Mouse (Mus musculus) lung, postnatal 0 days (tissue): Measurements from ENCODE around the gene Alox5ap. TPM values are rescaled to one million over a fixed set of nuclear protein-coding genes. Genes with fewer than 3 reads are reported as not detected.

Source experiments
- ATAC-seq: fragments of 200-750 bp; cut with Nextera tagmentation; 2 replicates; pipeline ENCODE4 v1.8.0; 2017; ENCODE audit warnings: moderate library complexity
- DNase-seq: peaks from one replicate; pipeline ENCODE4 v3.0.0-alpha.2; 2016; ENCODE audit warnings: low spot score
- H3K27ac ChIP-seq: fragments of 300-500 bp; sonication (generic); 2 replicates; pipeline ENCODE4 v1.5.1; 2014; ENCODE audit warnings: antibody characterized with exemption, mild to moderate bottlenecking, low read length, mixed read lengths
- H3K27me3 ChIP-seq: fragments of 300-500 bp; sonication (generic); replicated peaks from 2 replicates; pipeline ENCODE4 v1.6.1; 2014; ENCODE audit warnings: low read length, mixed read lengths; ENCODE audit not compliant: insufficient read depth
- H3K36me3 ChIP-seq: fragments of 300-500 bp; sonication (generic); 2 replicates; pipeline ENCODE4 v1.6.1; 2014; ENCODE audit warnings: low read length, mixed read lengths; ENCODE audit not compliant: insufficient read depth
- H3K4me1 ChIP-seq: fragments of 300-500 bp; sonication (generic); 2 replicates; pipeline ENCODE4 v1.6.1; 2014; ENCODE audit warnings: antibody characterized with exemption, low read depth, low read length, mixed read lengths; ENCODE audit not compliant: insufficient read depth
- H3K4me2 ChIP-seq: fragments of 300-500 bp; sonication (generic); replicated peaks from 2 replicates; pipeline ENCODE4 v1.6.1; 2014; ENCODE audit warnings: low read depth, mild to moderate bottlenecking, low read length, moderate library complexity, mixed read lengths
- H3K4me3 ChIP-seq: fragments of 300-500 bp; sonication (generic); 2 replicates; pipeline ENCODE4 v1.5.1; 2014; ENCODE audit warnings: low read depth, low read length
- H3K9ac ChIP-seq: fragments of 300-500 bp; sonication (generic); replicated peaks from 2 replicates; pipeline ENCODE4 v1.6.1; 2014; ENCODE audit warnings: low read depth, mild to moderate bottlenecking
- H3K9me3 ChIP-seq: fragments of 300-500 bp; sonication (generic); 2 replicates; pipeline ENCODE4 v1.6.1; 2016; ENCODE audit warnings: low read length, mixed read lengths
- CTCF ChIP-seq: IDR thresholded peaks from 2 replicates; pipeline ENCODE4 v1.5.1; 2016; ENCODE audit warnings: antibody characterized with exemption, mild to moderate bottlenecking
- EP300 ChIP-seq: IDR thresholded peaks from 2 replicates; pipeline ENCODE4 v1.6.1; 2016; ENCODE audit warnings: antibody characterized with exemption, mild to moderate bottlenecking, control low read depth
- WGBS: fragments of 180-500 bp; shearing (Covaris S2); extraction: QIAGEN DNeasy Blood & Tissue Kit; methylation state at CpG from one replicate; pipeline ENCODE4 v1.1.7; 2014; 5-methylcytosine and 5-hydroxymethylcytosine counted together
- polyA plus RNA-seq: library from polyadenylated mRNA; unstranded; fragments of >200 nt; fragmentation: Nextera tagmentation; extraction: Ambion mirVana; gene quantifications from 2 replicates; pipeline ENCODE4 v1.2.1, GENCODE M21; 2015

Gene Alox5ap
- polyA plus RNA-seq, 1 experiment from 2014 or later: 76.9 TPM

DNA sequence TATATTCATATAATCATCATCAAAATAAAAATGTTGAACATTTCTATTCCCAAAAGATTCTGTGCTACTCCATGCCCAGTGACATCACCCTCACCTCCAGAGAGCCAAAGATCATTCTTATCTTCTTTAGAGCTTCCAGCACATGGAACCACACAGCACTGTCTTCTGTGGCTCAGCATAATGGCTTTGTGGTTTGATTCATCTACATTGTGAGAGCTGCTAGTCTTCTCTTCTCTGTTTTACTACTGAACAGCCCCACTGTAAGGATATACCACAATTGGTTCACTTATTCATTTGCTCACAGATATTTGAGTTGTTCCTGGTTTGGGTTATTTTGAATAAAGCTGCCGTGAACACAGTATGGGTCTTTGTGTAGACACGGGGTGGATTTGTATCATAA lies 9.0 kb upstream of the Alox5ap start:
- Histone ChIP-seq H3K9ac (no peak overlapping the region), H3K27ac (no peak overlapping the region), H3K36me3 (no peaks in the 10 kb centered on the region), H3K4me1 (no peaks in the 10 kb centered on the region), H3K27me3 (no peaks in the 10 kb centered on the region), H3K4me3 (no peak overlapping the region), H3K9me3 (no peaks in the 10 kb centered on the region), H3K4me2 (no peak overlapping the region)
- WGBS: 85% methylated on average over 2 of the region's 2 CpGs
- TF ChIP-seq CTCF: no peak
- TF ChIP-seq EP300: no peak
- DNase-seq (no peak), ATAC-seq (no peak)

GRCm38 (mm10) chr5:149257518-149258281 lies 6.9 kb upstream of the Alox5ap start:
- Histone ChIP-seq H3K27ac (no peak overlapping the region), H3K4me1 (no peaks in the 10 kb centered on the region), H3K4me2 (no peak overlapping the region), H3K36me3 (no peaks in the 10 kb centered on the region), H3K4me3 (no peak overlapping the region), H3K9ac (no peak overlapping the region), H3K27me3 (no peaks in the 10 kb centered on the region), H3K9me3 (no peaks in the 10 kb centered on the region)
- ATAC-seq (no peak), DNase-seq (no peak)
- 50% methylated on average over 14 of the region's 14 CpGs for WGBS
- TF ChIP-seq EP300 (no peak), CTCF (no peak)

GRCm38 (mm10) chr5:149259093-149259492 lies 5.5 kb upstream of the Alox5ap start:
- no peaks in the 10 kb centered on the region for H3K36me3 ChIP-seq
- H3K4me2 ChIP-seq: no peak overlapping the region
- no peak for ATAC-seq
- no peak overlapping the region for H3K9ac ChIP-seq
- no peaks in the 10 kb centered on the region for H3K27me3 ChIP-seq
- TF ChIP-seq EP300 (no peak), CTCF (no peak)
- DNase-seq: no peak
- WGBS: 41% methylated on average over 16 of the region's 16 CpGs
- H3K27ac ChIP-seq: no peak overlapping the region
- no peak overlapping the region for H3K4me3 ChIP-seq
- H3K4me1 ChIP-seq: no peaks in the 10 kb centered on the region
- no peaks in the 10 kb centered on the region for H3K9me3 ChIP-seq

- DNase-seq (no peak), ATAC-seq (no peak)
- no peak overlapping the region for H3K9ac ChIP-seq
- TF ChIP-seq EP300: no peak
- no peak for TF ChIP-seq CTCF
- no peak overlapping the region for H3K4me3 ChIP-seq
- 75% methylated on average over 7 of the region's 7 CpGs for WGBS
- no peaks in the 10 kb centered on the region for H3K9me3 ChIP-seq
- H3K27me3 ChIP-seq: no peaks in the 10 kb centered on the region
- H3K4me1 ChIP-seq: no peaks in the 10 kb centered on the region
- no peak overlapping the region for H3K27ac ChIP-seq
- no peaks in the 10 kb centered on the region for H3K36me3 ChIP-seq
- H3K4me2 ChIP-seq: no peak overlapping the region
Measured at GRCm38 (mm10) chr5:149261449-149261848, 3.1 kb upstream of the Alox5ap start.

- Histone ChIP-seq H3K9ac (no peak overlapping the region), H3K4me2 (no peak overlapping the region), H3K4me1 (no peaks in the 10 kb centered on the region), H3K9me3 (no peaks in the 10 kb centered on the region), H3K27me3 (no peaks in the 10 kb centered on the region), H3K27ac (no peak overlapping the region), H3K36me3 (no peaks in the 10 kb centered on the region), H3K4me3 (no peak overlapping the region)
- WGBS: 52% methylated on average over 6 of the region's 6 CpGs
- no peak for DNase-seq
- peak; percentile 62 for TF ChIP-seq CTCF
- TF ChIP-seq EP300: no peak
- ATAC-seq: no peak
Measured at GRCm38 (mm10) chr5:149261866-149262265, 2.7 kb upstream of the Alox5ap start.

DNA sequence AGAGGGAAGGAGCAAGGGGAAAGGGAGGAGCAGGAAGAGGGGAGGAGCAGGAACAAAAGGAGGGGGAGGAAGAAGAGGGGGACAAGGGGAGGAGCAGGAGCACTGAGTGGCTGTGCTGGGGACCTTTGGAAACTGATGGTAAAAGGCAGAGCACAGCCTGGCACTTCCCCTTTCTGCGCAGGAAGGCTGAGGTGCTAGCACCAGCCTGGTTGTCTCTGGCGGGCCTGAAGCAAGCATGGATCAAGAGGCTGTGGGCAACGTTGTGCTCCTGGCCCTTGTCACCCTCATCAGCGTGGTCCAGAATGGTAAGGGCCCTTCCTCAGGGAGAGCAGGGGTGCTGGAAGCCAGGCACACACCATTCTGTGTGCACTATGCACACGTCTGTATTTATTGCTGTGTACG lies 312 bp downstream of the Alox5ap start:
- H3K9me3 ChIP-seq: no peaks in the 10 kb centered on the region
- H3K36me3 ChIP-seq: no peaks in the 10 kb centered on the region
- 36% methylated on average over 6 of the region's 6 CpGs for WGBS
- H3K4me2 ChIP-seq: no peak overlapping the region
- no peaks in the 10 kb centered on the region for H3K27me3 ChIP-seq
- H3K4me1 ChIP-seq: no peaks in the 10 kb centered on the region
- TF ChIP-seq CTCF (no peak), EP300 (no peak)
- H3K9ac ChIP-seq: no peak overlapping the region
- H3K27ac ChIP-seq: no peak overlapping the region
- DNase-seq (peak; percentile 36), ATAC-seq (peak; percentile 40)
- no peak overlapping the region for H3K4me3 ChIP-seq
